Mouse (Mus musculus) ES-Bruce4 (cell line): ENCODE data around the gene Kcnj11. TPM values are rescaled to one million over a fixed set of nuclear protein-coding genes. Genes with fewer than 3 reads are reported as not detected.
A peak's percentile ranks its signal among the peaks of the same experiment; 100 is the strongest.

ENCODE experiments used
- H3K27ac ChIP-seq: 2 replicates; pipeline ENCODE4 v1.5.1; 2012; ENCODE audit warnings: low read length, inconsistent platforms; ENCODE audit not compliant: insufficient read depth
- H3K27me3 ChIP-seq: 2 replicates; pipeline ENCODE4 v1.6.1; 2012; ENCODE audit warnings: mild to moderate bottlenecking, low read length, inconsistent platforms; ENCODE audit not compliant: control insufficient read depth, poor library complexity, insufficient read depth, severe bottlenecking
- H3K36me3 ChIP-seq: 2 replicates; pipeline ENCODE4 v1.6.1; 2012; ENCODE audit warnings: inconsistent platforms, mild to moderate bottlenecking, low read length, moderate library complexity; ENCODE audit not compliant: control insufficient read depth, poor library complexity, insufficient read depth, severe bottlenecking
- H3K4me1 ChIP-seq: one replicate; pipeline ENCODE4 v1.8.1; 2011; ENCODE audit warnings: low read length; ENCODE audit not compliant: control insufficient read depth, insufficient read depth
- H3K4me3 ChIP-seq: 2 replicates; pipeline ENCODE4 v1.5.1; 2011; ENCODE audit warnings: low read depth, mild to moderate bottlenecking, low read length
- H3K9ac ChIP-seq: 2 replicates; pipeline ENCODE4 v1.6.1; 2012; ENCODE audit warnings: low read depth, mild to moderate bottlenecking, inconsistent platforms; ENCODE audit not compliant: poor library complexity, severe bottlenecking
- H3K9me3 ChIP-seq: replicated peaks from 2 replicates; pipeline ENCODE4 v1.6.1; 2012; ENCODE audit warnings: mild to moderate bottlenecking, low read length, inconsistent platforms; ENCODE audit not compliant: control insufficient read depth, poor library complexity, insufficient read depth, severe bottlenecking
- CTCF ChIP-seq: IDR thresholded peaks from one replicate; pipeline ENCODE4 v1.8.1; 2011; ENCODE audit warnings: low read depth, low read length
- EP300 ChIP-seq: IDR thresholded peaks from 2 replicates; pipeline ENCODE4 v1.6.1; 2011; ENCODE audit warnings: low read depth, low read length; ENCODE audit not compliant: insufficient read depth
- POLR2A ChIP-seq: IDR thresholded peaks from one replicate; pipeline ENCODE4 v1.8.1; 2011; ENCODE audit warnings: low read length; ENCODE audit not compliant: insufficient read depth
- polyA plus RNA-seq: library from polyadenylated mRNA; stranded (reverse); fragments of >200 nt; gene quantifications from 2 replicates; pipeline ENCODE4 v1.2.4, GENCODE M21; 2011; ENCODE audit warnings: low read depth; ENCODE audit not compliant: missing spikeins, insufficient read depth, insufficient read length

The Kcnj11 gene
- polyA plus RNA-seq, 1 experiment = 1.5 TPM

GRCm38 (mm10) chr7:46099682-46100081, 882 bp downstream of the Kcnj11 start:
- H3K4me3 ChIP-seq = peak overlapping the region; percentile 8; the same call in 1 of the 2 replicates
- peak overlapping the region; percentile 86; the same call in 1 of the 2 replicates for H3K9ac ChIP-seq
- H3K27ac ChIP-seq = no peak overlapping the region
- H3K9me3 ChIP-seq = no peaks in the 10 kb centered on the region
- H3K27me3 ChIP-seq = no peaks in the 10 kb centered on the region
- no peaks in the 10 kb centered on the region for H3K4me1 ChIP-seq
- H3K36me3 ChIP-seq = no peaks in the 10 kb centered on the region
- TF ChIP-seq POLR2A = no peak
- TF ChIP-seq CTCF = no peak
- TF ChIP-seq EP300 = no peak

- Histone ChIP-seq H3K9me3 (no peaks in the 10 kb centered on the region), H3K27me3 (no peaks in the 10 kb centered on the region), H3K36me3 (no peaks in the 10 kb centered on the region), H3K9ac (no peak overlapping the region), H3K4me3 (peak overlapping the region; percentile 8; the same call in 1 of the 2 replicates), H3K27ac (no peak overlapping the region), H3K4me1 (no peaks in the 10 kb centered on the region)
- TF ChIP-seq CTCF (no peak), EP300 (no peak), POLR2A (no peak)
These were observed 1.7 kb downstream of the Kcnj11 start for GRCm38 (mm10) chr7:46098919-46099286.

GRCm38 (mm10) chr7:46098221-46098918, 2.2 kb downstream of the Kcnj11 start:
- Histone ChIP-seq H3K27me3 (no peaks in the 10 kb centered on the region), H3K4me3 (no peak overlapping the region), H3K9ac (no peak overlapping the region), H3K9me3 (no peaks in the 10 kb centered on the region), H3K27ac (no peak overlapping the region), H3K36me3 (no peaks in the 10 kb centered on the region), H3K4me1 (no peaks in the 10 kb centered on the region)
- TF ChIP-seq CTCF = no peak
- no peak for TF ChIP-seq POLR2A
- no peak for TF ChIP-seq EP300

- Histone ChIP-seq H3K27me3 (no peaks in the 10 kb centered on the region), H3K9ac (no peak overlapping the region), H3K9me3 (no peaks in the 10 kb centered on the region), H3K4me3 (no peak overlapping the region), H3K36me3 (no peaks in the 10 kb centered on the region), H3K4me1 (no peaks in the 10 kb centered on the region), H3K27ac (no peak overlapping the region)
- no peak for TF ChIP-seq POLR2A
- TF ChIP-seq EP300 = no peak
- TF ChIP-seq CTCF = no peak
These were observed 3.2 kb downstream of the Kcnj11 start for GRCm38 (mm10) chr7:46097319-46097783.

DNA sequence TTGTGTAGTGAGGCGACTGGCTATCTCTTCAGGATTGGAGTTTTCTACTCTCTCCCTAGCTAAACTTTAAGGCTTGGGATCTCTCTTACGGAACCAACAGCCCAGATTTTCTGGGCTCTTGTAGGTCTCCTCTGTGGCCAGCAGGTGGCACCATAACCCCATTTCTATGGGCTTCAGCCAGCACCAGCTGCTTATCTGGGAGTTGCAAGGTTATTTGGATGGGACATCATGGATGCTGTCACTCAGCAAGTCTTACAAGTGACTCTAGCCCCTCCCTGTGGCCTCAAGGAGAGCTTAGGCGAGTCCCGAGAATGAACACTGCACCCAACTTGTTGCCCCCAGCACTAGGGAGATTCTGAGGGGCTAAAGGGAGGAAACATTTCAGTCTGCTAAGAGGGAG, 4.4 kb downstream of the Kcnj11 start:
- no peak overlapping the region for H3K9ac ChIP-seq
- H3K4me3 ChIP-seq = no peak overlapping the region
- H3K36me3 ChIP-seq = no peaks in the 10 kb centered on the region
- H3K9me3 ChIP-seq = no peaks in the 10 kb centered on the region
- no peaks in the 10 kb centered on the region for H3K4me1 ChIP-seq
- H3K27ac ChIP-seq = no peak overlapping the region
- TF ChIP-seq POLR2A = no peak
- TF ChIP-seq EP300 = no peak
- peak; percentile 83 for TF ChIP-seq CTCF
- H3K27me3 ChIP-seq = no peaks in the 10 kb centered on the region

DNA sequence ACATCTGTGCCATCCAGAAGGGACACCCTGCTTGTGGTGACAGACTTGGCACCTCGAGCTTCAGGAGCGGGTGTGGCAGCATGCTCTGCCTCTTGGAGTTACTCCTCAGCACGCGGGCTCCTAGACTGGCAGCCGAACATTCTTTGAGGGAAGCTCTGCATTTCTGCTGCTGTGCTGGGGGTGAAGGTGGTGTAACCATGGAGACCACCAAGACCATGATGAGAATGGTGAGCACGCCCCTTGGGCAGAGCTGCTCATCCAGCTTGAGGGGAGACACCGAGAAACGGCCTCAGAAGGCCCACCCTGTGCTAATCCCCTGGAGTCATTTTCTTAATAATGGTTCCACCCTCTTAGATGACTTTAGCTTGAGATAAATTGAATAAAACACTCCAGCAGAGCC, 7.8 kb downstream of the Kcnj11 start:
- no peak overlapping the region for H3K27ac ChIP-seq
- no peaks in the 10 kb centered on the region for H3K9me3 ChIP-seq
- H3K4me3 ChIP-seq = no peak overlapping the region
- no peak overlapping the region for H3K9ac ChIP-seq
- H3K4me1 ChIP-seq = no peaks in the 10 kb centered on the region
- no peaks in the 10 kb centered on the region for H3K27me3 ChIP-seq
- TF ChIP-seq POLR2A = no peak
- no peak for TF ChIP-seq CTCF
- no peak for TF ChIP-seq EP300
- H3K36me3 ChIP-seq = no peaks in the 10 kb centered on the region
